Mouse (Mus musculus) hindbrain, embryonic 11.5 days (tissue): Measurements from ENCODE around the gene Wdr45b. TPM values are rescaled to one million over a fixed set of nuclear protein-coding genes. Genes with fewer than 3 reads are reported as not detected.
"Not testable (repeated sequence)": the region's sequence is repeated elsewhere in the genome, so short reads cannot be mapped to it uniquely, and the experiment has no call there.

Experiments
- ATAC-seq: fragments of 200-750 bp; cut with Nextera tagmentation; 2 replicates; pipeline ENCODE4 v1.8.0; 2017; ENCODE audit warnings: mild to moderate bottlenecking, moderate TSS enrichment, moderate library complexity; ENCODE audit not compliant: low FRiP score
- DNase-seq: peaks from one replicate; pipeline ENCODE4 v3.0.0-alpha.2; 2015; ENCODE audit warnings: low spot score
- H3K27ac ChIP-seq: fragments of 300-500 bp; sonication (generic); 2 replicates; pipeline ENCODE4 v1.5.1; 2014; ENCODE audit warnings: mild to moderate bottlenecking, low read depth, low read length
- H3K27me3 ChIP-seq: fragments of 300-500 bp; sonication (generic); 2 replicates; pipeline ENCODE4 v1.6.1; 2014; ENCODE audit warnings: mild to moderate bottlenecking, low read length, moderate library complexity, mixed read lengths; ENCODE audit not compliant: control insufficient read depth, insufficient read depth
- H3K36me3 ChIP-seq: fragments of 300-500 bp; sonication (generic); 2 replicates; pipeline ENCODE4 v1.6.1; 2014; ENCODE audit warnings: mild to moderate bottlenecking, low read length, moderate library complexity, mixed read lengths; ENCODE audit not compliant: control insufficient read depth, insufficient read depth
- H3K4me1 ChIP-seq: fragments of 300-500 bp; sonication (generic); replicated peaks from 2 replicates; pipeline ENCODE4 v1.6.1; 2014; ENCODE audit warnings: low read length, mixed read lengths; ENCODE audit not compliant: control insufficient read depth, insufficient read depth
- H3K4me2 ChIP-seq: fragments of 300-500 bp; sonication (generic); replicated peaks from 2 replicates; pipeline ENCODE4 v1.6.1; 2014; ENCODE audit warnings: mild to moderate bottlenecking, low read depth, low read length
- H3K4me3 ChIP-seq: fragments of 300-500 bp; sonication (generic); 2 replicates; pipeline ENCODE4 v1.5.1; 2014; ENCODE audit warnings: low read depth, low read length
- H3K9ac ChIP-seq: fragments of 300-500 bp; sonication (generic); 2 replicates; pipeline ENCODE4 v1.6.1; 2014; ENCODE audit warnings: low read depth, low read length
- H3K9me3 ChIP-seq: fragments of 300-500 bp; sonication (generic); 2 replicates; pipeline ENCODE4 v1.6.1; 2016; ENCODE audit warnings: low read length; ENCODE audit not compliant: control insufficient read depth
- WGBS: fragments of 180-500 bp; shearing (Covaris S2); extraction: QIAGEN DNeasy Blood & Tissue Kit; methylation state at CpG from one replicate; pipeline ENCODE4 v1.1.7; 2014; 5-methylcytosine and 5-hydroxymethylcytosine counted together
- polyA plus RNA-seq: library from polyadenylated mRNA; unstranded; fragments of >200 nt; fragmentation: Nextera tagmentation; extraction: Ambion mirVana; gene quantifications from 2 replicates; pipeline ENCODE4 v1.2.1, GENCODE M21; 2014

The Wdr45b gene
- polyA plus RNA-seq, 1 experiment from 2014 or later = 97.7 TPM

GRCm38 (mm10) chr11:121342423-121342822 lies 11.8 kb downstream of the Wdr45b start:
- H3K9ac ChIP-seq, H3K36me3 ChIP-seq, H3K27ac ChIP-seq, H3K4me3 ChIP-seq, H3K4me1 ChIP-seq, DNase-seq, H3K4me2 ChIP-seq, ATAC-seq, H3K27me3 ChIP-seq, H3K9me3 ChIP-seq: not testable (repeated sequence)
- no CpG with 5 or more reads among the region's 1 CpGs for WGBS

GRCm38 (mm10) chr11:121340287-121340686 lies 14.0 kb downstream of the Wdr45b start:
- no peak overlapping the region for H3K4me2 ChIP-seq
- WGBS = 97% methylated on average over 1 of the region's 1 CpGs
- no peaks in the 10 kb centered on the region for H3K9me3 ChIP-seq
- no peak for DNase-seq
- no peak overlapping the region for H3K9ac ChIP-seq
- no peak overlapping the region for H3K4me3 ChIP-seq
- H3K27ac ChIP-seq = no peak overlapping the region
- ATAC-seq = no peak
- H3K27me3 ChIP-seq = no peaks in the 10 kb centered on the region
- H3K4me1 ChIP-seq = no peaks in the 10 kb centered on the region
- H3K36me3 ChIP-seq = no peaks in the 10 kb centered on the region

- Histone ChIP-seq H3K36me3 (no peaks in the 10 kb centered on the region), H3K27me3 (no peaks in the 10 kb centered on the region), H3K4me1 (no peaks in the 10 kb centered on the region), H3K4me3 (no peak overlapping the region), H3K4me2 (no peak overlapping the region), H3K9me3 (no peaks in the 10 kb centered on the region), H3K9ac (no peak overlapping the region), H3K27ac (no peak overlapping the region)
- ATAC-seq = no peak
- WGBS = 96% methylated on average over 1 of the region's 1 CpGs
- DNase-seq = no peak
Observed at GRCm38 (mm10) chr11:121339647-121340046, 14.6 kb downstream of the Wdr45b start.

- Histone ChIP-seq H3K27ac (no peak overlapping the region), H3K4me3 (no peak overlapping the region), H3K4me1 (no peaks in the 10 kb centered on the region), H3K9ac (no peak overlapping the region), H3K36me3 (0 out of 2 replicates have a peak, but pooled peaks cover 5% of the 10 kb centered on the region), H3K4me2 (no peak overlapping the region), H3K27me3 (no peaks in the 10 kb centered on the region), H3K9me3 (no peaks in the 10 kb centered on the region)
- WGBS = 94% methylated on average over 3 of the region's 3 CpGs
- no peak for ATAC-seq
- DNase-seq = no peak
Observed at GRCm38 (mm10) chr11:121331641-121332040, 22.6 kb downstream of the Wdr45b start.

GRCm38 (mm10) chr11:121328619-121329018 lies 25.6 kb downstream of the Wdr45b start:
- no peaks in the 10 kb centered on the region for H3K9me3 ChIP-seq
- H3K27me3 ChIP-seq = no peaks in the 10 kb centered on the region
- no peak overlapping the region for H3K4me2 ChIP-seq
- DNase-seq (no peak), ATAC-seq (no peak)
- H3K9ac ChIP-seq = no peak overlapping the region
- no peak overlapping the region for H3K4me3 ChIP-seq
- H3K36me3 ChIP-seq = no peaks in the 10 kb centered on the region
- no peak overlapping the region for H3K27ac ChIP-seq
- H3K4me1 ChIP-seq = no peaks in the 10 kb centered on the region

- 95% methylated on average over 9 of the region's 9 CpGs for WGBS
- Histone ChIP-seq H3K27ac (no peak overlapping the region), H3K36me3 (no peaks in the 10 kb centered on the region), H3K4me2 (no peak overlapping the region), H3K27me3 (no peaks in the 10 kb centered on the region), H3K4me3 (no peak overlapping the region), H3K4me1 (no peaks in the 10 kb centered on the region), H3K9ac (no peak overlapping the region), H3K9me3 (no peaks in the 10 kb centered on the region)
- DNase-seq (no peak), ATAC-seq (no peak)
Observed at GRCm38 (mm10) chr11:121328206-121328605, 26.0 kb downstream of the Wdr45b start.

- Histone ChIP-seq H3K27ac (no peak overlapping the region), H3K36me3 (no peaks in the 10 kb centered on the region), H3K27me3 (no peaks in the 10 kb centered on the region), H3K4me3 (no peak overlapping the region), H3K4me1 (no peaks in the 10 kb centered on the region), H3K9ac (no peak overlapping the region), H3K9me3 (no peaks in the 10 kb centered on the region), H3K4me2 (no peak overlapping the region)
- DNase-seq = no peak
- over 99% methylated on average over 5 of the region's 5 CpGs for WGBS
- no peak for ATAC-seq
Observed at GRCm38 (mm10) chr11:121326681-121327080, 27.6 kb downstream of the Wdr45b start.

GRCm38 (mm10) chr11:121326034-121326433 lies 28.2 kb downstream of the Wdr45b start:
- Histone ChIP-seq H3K27me3 (no peaks in the 10 kb centered on the region), H3K36me3 (no peaks in the 10 kb centered on the region), H3K4me3 (no peak overlapping the region), H3K4me2 (no peak overlapping the region), H3K4me1 (no peaks in the 10 kb centered on the region), H3K9ac (no peak overlapping the region), H3K9me3 (no peaks in the 10 kb centered on the region), H3K27ac (no peak overlapping the region)
- DNase-seq (no peak), ATAC-seq (no peak)
- 96% methylated on average over 1 of the region's 1 CpGs for WGBS

GRCm38 (mm10) chr11:121307712-121308111 lies 46.5 kb downstream of the Wdr45b start:
- not testable (repeated sequence) for H3K27me3 ChIP-seq, H3K4me1 ChIP-seq, H3K9me3 ChIP-seq, H3K4me2 ChIP-seq, ATAC-seq, H3K9ac ChIP-seq, H3K4me3 ChIP-seq, DNase-seq, H3K27ac ChIP-seq
- H3K36me3 ChIP-seq = peaks cover 18% of the 10 kb centered on the region
- WGBS = 97% methylated on average over 6 of the region's 6 CpGs
